Mouse (Mus musculus): ENCODE results near the gene Myt1.

GRCm38 (mm10) chr2:181720061-181720460, 43.1 kb upstream of the Myt1 start:
- no peak for TF ChIP-seq POLR2A (IDR thresholded peaks at IDR 0.05; ENCODE audit: insufficient read length, low read depth)
- no peak for TF ChIP-seq POLR2AphosphoS2 (IDR thresholded peaks at IDR 0.05; ENCODE audit: insufficient read length, low read depth)

All from myocyte (in vitro differentiated cells).